Mouse (Mus musculus) brain, embryonic 14.5 days (tissue): ENCODE data around the gene Pnrc2.

Experiments
- CTCF ChIP-seq: fragments of 200-500 bp; IDR thresholded peaks from 2 replicates; pipeline ENCODE4 v1.5.1; 2012; ENCODE audit warnings: inconsistent platforms, mild to moderate bottlenecking, moderate library complexity, borderline replicate concordance; ENCODE audit not compliant: insufficient read depth, insufficient read length; ENCODE audit errors: extremely low read depth
- POLR2A ChIP-seq: fragments of 200-500 bp; IDR thresholded peaks from 2 replicates; pipeline ENCODE4 v1.6.1; 2012; ENCODE audit warnings: mild to moderate bottlenecking, inconsistent platforms, borderline replicate concordance; ENCODE audit not compliant: poor library complexity, insufficient read depth, insufficient read length, severe bottlenecking; ENCODE audit errors: extremely low read depth

DNA sequence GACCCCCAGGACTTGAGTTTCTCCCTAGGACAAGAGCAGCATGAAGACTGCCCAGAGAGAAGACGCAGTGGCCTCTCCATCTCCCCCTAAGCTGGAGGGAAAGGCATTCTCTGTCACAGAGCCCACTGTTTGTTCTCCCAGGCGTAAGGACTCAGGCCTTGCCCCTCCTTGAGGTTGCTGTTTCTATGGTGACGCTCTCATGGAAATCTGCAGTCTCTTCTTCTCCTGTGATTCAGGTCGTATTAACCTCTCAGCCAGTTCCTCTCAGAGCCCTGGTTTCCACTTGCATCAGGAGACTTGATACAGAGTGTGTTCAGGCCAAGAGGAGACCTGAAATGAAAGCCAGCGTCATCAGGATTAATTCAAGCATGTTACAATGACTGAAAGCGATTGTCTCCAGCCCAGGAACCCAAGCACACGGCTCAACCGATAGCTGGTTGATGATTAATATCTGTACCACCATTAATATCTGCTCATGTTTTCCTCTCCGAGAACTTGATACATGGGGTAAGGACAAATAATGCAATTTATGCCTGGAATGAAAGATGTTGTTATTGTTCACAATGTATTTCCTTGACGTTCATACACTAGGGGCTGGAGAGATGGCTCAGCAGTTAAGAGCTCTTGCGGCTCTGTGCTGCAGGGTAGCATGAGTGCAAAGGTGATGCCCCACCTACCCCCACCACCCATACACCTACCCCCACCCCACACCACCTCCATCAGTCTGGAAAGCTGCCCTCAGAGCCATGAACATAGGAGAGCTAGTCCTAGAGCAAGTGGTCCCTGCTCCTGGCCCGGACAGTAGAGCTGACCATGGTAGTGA lies 40.1 kb downstream of the Pnrc2 start:
- TF ChIP-seq CTCF (no peak), POLR2A (no peak)
